Mouse (Mus musculus): ENCODE data around the gene Scamp4.
"Not testable (repeated sequence)": the region's sequence is repeated elsewhere in the genome, so short reads cannot be mapped to it uniquely, and the experiment has no call there.

Scamp4 gene

DNA sequence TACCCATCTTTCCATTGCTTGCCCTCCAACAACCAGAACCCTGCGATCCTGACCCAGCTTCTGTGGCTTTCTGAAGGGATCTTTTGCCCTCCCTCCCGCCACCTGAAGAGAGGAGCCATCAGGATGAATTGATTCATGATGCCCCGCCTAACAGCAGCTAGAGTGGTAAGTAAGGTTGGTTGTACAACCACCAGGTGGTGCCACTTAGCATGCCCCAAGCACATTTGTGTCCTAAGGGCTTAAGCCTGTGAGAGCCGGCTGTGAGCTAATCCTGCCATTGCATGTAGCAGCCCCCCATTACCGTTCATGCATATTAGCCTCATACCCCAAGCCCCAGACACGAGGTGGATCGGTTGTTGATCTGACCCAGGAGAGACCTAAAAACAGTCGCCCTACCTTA lies 23.8 kb upstream of the Scamp4 start:
- peak; percentile 97 for DNase-seq

DNA sequence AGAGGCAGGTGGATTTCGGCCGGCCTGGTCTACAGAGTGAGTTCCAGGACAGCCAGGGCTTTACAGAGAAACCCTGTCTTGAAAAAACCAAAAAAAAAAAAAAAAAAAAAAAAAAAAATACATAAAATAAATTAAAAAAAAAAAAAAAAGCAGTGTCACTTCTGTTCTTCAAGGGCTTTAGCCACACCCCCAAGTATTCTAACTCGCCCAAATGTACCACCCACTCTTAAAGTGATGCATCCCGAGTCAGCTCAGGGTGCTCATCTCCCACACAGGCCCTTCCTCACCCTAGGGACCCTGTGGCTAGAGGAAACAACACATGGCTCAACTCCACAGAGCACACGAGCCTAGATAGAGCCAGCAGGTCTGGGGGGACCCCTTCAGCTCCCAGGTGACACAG lies 19.6 kb upstream of the Scamp4 start:
- DNase-seq: no peak

DNA sequence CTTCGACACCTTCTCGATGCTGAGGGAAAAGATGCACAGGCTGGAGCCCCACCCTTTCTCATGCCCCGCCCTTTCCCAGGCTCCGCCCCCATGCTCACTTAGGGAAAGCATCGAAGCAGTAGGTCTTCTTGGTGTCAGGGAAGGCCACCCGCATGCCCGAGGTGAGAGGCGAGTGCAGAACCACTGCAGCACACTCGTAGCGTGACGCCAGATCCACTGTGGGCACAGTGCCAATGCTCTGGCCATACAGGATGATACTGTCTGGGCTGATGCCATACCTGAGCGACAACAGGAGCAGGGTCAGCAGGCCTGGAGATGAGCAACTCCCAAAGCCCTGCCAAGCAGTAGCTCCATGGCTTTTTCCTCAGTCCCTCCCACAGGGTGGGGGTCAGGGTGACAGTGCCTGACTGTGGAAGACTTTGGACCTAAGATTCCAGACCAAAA lies 18.6 kb upstream of the Scamp4 start:
- DNase-seq: peak; percentile 95

DNA sequence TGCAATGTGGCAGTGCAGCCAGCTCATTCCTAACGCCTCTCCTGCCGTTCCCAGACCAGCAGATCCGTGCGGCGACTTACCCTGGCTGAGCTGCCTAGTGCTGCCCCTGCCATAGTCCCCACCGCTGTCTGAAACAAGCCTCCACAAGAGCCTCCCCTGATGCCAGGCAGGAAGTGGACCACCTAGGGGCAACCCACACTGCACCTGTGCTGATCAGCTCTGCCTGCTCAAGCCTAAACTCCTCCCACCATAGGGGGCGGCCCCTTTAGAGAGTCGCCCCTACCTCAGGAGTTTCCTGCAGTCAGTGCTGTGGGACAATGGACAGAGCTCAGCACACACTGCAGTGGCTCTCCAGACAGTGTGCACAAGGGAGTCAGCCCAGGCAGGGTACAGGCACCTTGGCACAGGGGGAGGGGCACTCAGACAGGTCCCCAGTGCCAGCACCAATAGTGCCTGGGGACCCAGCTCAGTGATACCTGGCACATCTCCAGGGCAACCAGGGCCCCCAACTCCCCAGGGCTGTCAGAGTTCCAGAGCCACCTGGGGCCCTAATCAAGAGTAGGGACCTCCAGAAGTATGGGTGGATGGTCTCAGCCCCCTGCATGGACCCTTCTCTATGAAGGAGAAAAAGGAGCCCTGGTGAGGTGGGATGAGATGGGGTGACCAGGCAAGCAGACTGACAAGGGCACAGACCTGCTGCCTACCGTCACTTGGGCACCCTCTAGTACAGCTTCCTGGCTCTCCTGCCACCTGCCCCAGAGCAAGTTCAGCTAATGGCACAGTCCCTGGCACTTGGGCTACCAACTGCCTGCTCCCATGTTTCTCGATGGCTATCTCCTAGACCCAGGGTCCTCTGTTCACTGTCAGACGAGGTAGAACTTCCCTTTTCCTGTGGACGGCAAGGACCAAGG lies 17.8 kb upstream of the Scamp4 start:
- DNase-seq: peak; percentile 93

DNA sequence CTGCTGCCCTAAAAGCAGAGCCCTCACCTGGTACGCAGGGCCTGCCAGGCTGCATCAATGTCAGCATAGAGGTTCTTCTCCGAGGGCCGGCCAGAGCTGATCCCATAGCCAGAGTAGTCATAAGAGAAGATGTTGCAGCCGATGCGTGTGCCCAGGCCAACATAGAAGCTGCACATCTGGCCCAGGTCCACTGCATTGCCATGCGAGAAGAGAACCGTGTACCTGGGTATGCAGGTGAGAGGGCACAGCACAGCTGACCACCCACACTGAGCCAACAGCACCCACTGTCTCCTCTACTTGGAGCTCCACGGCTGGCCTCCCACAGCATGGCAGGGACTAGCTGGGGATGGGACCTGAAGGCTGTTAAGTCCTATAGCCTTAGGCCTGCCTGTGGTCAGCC lies 17.1 kb upstream of the Scamp4 start:
- DNase-seq: peak; percentile 93

DNA sequence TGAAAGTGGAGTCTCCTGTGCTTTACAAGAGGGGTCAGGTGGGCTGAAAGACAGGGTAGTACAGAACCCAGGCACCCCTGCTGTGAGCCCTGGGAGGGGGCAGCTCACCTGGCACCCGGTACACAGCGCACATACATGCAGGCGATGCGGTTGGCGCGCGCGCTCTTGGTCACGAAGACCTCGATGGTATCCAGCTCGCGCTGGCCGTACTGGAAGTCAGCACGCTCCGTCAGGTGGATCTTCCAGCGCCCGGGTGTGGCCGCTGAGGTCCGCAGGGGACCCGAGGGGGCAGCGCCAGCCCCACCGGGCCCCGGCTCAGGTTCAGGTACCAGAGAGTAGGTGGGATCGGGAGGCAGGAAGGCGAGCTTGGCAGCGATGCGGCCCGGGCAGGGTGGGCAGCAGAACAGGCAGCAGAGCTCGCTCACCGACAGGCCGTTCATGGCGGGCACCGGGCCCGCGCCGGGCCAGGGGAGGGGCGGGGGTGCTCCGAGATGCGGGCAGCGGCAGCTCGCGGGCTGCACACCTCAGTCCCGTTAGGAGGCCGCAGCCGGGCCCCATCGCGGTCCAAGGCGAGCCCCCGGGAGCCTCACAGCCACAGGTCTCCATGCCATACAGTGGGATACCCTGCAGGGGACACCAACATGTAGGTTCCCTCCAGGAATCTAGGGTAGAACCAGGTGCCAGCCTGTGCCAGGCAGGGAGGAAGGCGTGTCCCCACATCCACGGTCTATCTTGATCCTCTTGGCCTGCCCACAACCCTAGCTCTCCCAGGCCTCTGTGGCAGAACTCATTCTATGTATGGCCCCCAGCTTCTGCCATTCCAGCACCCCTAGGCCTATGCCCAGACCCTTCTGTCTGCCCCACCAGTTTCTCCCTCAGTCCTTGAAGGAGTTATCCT lies 16.0 kb upstream of the Scamp4 start:
- DNase-seq: peak; percentile 94

DNA sequence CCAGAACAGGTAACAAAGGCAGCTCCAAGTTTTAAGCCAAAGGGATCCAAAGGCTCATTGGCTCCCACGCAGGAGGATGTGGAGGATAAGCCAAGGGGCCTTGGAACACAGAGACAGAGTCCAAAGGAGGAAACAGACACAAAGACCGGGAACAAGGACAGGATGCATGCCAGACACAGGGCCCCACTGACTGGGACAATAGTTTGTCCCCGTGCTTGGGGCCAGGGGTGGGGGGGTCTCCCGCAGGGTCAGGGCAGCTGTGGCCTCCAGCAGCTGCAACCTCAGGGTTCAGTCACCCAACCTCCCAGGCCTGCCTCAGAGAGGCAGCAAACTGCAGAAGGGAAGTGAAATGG lies 15.4 kb upstream of the Scamp4 start:
- peak; percentile 99 for DNase-seq

DNA sequence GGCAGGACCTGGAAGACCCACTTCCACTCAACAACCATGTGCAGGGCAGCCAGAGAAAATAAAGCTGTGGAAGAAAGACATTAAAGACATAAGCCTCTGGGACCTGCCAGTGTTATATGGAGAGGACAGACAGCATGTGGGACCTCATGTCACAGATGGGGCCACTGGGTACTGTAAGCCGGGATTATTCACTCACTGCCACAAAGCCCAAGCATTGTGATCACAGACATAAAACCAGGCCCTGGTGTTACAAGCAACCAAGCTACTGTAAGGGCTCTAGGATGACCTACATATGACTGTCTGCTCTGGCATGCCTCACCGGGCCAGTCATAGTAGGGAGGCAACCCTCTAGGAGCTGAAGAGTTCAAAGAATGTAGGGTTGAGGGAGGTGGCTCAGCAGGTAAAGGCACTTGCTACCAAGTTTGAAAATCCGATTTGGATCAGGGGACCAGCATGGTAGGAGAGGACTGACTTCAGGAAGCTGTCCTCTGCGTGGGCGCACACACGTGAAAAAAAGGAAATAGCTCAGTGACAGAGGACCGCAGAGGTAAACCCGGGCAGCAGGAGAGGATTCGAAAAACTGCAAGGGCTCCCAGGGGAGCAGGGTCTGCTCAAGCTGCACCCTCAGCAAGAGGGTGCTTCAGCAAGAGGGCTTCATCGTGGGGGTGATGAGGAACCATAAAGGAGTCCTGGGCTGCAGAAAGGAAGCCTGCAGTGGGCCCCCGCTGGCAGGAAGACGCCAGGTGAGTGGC lies 13.4 kb upstream of the Scamp4 start:
- DNase-seq: peak; percentile 94

DNA sequence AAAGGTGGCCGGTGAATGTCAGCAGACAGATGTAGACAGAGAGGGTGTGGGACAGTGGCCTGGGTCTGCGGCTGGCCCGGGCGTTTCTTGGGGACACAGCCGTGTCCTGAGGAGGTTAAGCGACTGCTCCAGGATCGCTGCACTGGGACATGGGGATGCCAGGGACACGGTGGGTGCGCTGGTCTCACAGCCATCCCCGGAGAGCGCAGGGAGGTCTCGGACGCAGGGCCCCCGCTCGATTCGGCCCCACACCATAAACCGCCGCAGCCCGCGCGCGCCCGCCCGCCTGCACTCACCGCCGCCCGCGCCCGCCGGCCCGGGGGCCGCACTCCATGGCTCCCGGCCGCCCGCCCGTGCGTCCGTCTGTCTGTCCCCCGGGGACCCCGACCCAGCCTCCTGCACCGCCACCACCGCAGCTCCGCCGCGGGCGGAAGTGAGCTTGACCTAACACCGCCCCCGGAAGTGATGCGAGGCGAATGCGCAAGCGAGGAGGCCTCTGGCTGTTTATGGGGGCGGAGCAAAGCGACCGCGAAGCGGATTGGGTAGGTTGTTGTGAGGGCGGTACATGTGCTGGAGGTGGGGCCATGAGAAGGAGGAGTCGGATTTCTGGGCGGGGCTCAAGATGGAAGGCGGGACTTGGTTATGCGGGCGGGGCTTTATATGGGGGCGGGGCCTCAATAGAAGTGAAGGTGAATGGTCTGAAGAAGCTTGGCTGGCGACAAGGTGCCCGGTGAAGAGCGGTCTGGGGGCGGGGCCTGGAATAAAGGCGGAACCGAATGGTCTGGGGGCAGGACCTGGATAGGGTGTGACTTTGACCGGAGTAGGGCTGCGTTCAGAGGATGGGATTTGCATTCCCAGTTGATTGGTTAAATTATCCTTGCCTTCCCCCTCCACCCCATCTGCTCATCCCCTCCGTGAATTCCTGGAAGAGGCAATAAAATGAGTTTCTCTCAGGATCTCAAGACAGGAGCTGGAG lies 12.5 kb upstream of the Scamp4 start, which contains the start of gene Abhd17a:
Gene Abhd17a, minus strand, starts transcription at position 463 of the 976 bp plus-strand sequence.
- DNase-seq: peak; percentile 100

DNA sequence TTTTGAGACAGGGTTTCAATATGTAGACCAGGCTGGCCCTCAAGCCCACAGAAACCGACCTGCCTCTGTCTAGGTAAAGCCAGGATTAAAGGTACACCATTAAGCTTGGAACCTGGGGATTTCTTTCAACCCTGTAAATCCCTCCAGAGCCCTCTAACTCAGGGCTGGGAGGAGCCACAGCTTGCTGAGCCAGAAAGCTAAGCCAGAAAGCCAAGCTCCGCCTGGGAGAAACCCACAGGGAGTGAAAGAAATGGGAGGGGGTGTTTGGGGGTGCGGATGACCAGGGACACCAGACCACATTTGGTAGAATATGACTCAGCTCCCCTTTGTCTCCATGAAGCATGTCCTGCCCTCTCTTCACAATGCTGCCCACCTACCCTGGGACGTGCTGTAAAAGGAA lies 6.4 kb upstream of the Scamp4 start:
- DNase-seq: no peak

DNA sequence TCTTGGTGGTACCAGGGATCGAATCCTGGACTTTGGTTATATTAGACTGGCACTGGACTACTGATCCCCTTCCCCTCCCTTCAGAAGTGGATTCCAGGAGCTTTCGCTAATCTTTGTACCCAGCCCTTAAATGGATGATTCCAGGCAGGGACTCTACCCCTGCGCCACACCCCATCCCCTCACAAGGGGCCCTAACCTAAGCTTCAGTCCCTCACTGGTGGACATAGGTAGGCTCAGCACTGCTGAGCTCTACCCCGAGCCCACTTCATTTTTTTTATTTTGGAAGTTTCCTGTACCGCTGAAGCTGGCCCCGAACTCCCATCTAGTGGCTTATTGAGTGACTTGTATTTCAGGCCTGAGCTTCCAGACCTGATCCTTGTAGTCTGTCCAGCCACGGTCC lies 692 bp downstream of the Scamp4 start:
- no peak for DNase-seq

DNA sequence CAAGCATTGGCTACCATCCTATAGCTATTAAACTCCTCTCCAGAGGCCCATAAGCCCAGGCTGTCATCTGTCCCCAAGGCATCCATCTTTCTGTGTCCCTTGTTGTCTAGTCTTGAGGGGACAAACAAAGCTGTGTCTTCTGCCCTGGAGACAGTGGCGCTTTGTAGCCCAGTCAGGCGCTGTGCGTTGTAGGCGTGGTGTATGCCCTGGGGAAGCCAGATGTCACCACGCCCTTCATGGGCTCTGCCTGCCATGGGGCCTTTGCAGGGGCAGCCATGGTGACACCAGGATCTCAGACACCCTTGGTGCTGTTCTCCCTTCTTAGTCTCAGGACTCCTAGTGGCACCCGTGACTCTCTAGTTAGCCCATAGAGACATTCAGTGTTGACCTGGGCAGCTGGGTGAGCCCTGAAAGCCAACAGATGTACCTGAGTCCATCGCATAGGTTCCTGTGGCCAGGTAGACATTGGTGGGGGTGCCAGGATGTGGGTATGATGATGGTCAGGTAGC lies 1.4 kb downstream of the Scamp4 start:
- DNase-seq: no peak

DNA sequence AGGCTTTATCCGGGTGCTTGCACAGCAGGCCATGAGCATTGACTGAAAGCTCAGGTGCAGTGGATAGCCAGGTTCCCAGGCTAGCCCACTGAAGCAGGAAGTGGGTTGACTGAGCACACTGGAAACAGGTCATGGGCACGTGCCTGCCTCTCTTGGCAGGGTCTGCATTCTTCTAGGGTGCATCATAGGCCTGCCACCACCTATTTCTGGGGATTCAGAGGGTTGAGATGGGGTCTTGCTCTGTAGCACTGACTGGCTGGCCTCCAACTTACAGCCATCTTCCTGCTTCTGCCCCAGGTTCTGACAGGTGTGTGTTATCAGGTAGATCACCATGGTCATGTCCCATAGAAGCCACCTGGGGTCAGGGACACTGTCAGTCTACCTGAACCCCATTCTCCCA lies 2.3 kb downstream of the Scamp4 start:
- DNase-seq: no peak

DNA sequence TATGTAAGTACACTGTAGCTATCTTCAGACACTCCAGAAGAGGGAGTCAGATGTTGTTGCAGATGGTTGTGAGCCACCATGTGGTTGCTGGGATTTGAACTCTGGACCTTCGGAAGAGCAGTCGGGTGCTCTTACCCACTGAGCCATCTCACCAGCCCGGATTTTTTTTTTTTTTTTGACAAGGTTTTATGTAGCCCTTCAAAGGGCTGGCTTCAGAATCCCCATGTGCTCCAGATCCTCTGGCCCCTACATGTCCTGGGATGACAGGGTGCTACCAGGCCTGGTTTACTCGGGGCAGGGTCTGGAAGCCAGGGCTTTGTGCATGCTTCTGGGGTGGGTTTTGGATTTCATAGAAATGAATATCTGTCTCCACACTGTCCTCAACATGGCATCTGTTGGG lies 3.0 kb downstream of the Scamp4 start, which contains the start of gene Gm49322:
Gene Gm49322, plus strand, starts transcription at position 301 of the 400 bp plus-strand sequence.
- DNase-seq: not testable (repeated sequence)

DNA sequence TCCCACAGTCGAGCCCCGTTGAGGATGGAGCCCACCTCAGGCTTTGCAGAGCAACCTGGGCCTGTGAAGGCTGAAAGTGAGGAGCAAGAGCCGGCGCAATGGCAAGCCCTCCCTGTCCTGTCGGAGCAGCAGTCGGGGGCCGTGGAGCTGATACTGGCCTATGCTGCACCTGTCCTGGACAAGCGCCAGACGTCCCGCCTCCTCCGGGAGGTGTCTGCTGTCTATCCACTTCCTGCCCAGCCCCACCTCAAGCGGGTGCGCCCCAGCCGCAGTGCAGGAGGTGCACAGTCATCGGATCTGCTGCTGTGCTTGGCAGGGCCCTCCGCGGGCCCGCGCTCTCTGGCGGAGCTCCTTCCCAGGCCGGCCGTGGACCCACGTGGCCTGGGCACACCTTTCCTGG lies 3.6 kb downstream of the Scamp4 start:
- DNase-seq: no peak

DNA sequence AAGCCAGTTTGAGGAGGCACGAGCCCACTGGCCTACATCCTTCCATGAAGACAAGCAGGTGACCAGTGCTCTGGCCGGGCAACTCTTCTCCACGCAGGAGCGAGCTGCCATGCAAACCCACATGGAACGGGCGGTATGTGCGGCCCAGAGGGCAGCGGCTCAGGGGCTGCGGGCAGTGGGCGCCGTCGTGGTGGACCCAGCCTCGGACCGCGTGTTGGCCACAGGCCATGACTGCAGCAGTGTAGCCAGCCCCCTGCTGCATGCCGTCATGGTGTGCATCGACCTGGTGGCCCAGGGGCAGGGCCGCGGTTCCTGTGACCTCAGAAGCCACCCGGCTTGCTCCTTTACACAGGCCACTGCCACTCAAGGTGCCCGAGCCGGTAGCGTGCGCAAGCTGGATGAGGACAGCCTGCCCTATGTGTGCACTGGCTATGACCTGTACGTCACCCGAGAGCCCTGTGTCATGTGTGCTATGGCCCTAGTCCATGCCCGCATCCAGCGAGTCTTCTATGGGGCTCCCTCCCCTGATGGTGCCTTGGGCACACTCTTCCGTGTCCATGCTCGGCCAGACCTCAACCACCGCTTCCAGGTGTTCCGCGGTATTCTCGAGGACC lies 4.2 kb downstream of the Scamp4 start:
- DNase-seq: peak; percentile 92

DNA sequence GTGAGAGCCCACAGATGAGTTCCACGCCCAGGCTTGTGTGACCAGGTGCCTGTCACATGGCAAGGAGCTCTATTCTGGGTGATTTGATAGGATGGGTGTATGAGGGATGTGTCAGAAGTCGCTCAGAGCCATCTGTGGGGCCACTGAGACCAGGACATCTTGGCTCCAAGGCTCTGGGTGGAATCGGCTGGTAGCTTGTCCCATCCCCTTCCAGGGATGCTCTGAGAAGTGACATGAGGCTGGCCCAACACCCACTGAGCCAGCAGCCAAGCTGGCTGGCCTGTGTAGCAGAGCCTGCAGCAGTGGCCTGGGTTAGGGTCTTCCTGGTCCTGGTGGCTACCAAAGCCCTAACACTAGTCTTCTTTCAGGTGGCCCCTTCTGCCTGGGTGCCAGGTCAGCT lies 5.8 kb downstream of the Scamp4 start:
- DNase-seq: no peak

DNA sequence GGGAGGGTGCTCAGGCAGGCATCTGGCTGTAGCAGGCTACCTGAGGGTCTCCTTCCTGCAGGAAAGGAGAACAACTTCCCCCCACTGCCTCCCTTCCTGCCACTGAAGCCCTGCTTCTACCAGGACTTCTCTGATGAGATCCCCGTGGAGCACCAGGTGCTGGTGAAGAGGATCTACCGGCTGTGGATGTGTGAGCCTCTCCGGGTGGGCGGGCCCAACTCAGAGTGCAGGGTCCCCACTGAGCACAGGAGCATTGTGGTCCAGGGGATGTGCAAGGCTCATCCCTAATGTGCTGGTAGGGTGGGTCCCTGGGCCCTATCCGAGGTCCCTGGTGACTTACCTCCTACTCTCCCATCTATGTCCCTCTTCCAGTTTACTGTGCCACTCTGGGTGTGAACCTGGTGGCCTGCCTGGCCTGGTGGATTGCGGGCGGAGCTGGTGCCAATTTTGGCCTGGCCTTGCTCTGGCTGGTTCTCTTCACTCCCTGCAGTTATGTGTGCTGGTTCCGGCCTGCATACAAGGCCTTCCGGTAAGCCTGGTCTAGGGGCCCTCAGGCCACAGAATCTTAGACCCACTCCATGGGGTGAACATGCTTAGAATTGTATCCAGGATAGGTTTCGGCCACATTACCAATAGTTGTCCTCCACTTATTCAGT lies 6.7 kb downstream of the Scamp4 start:
- peak; percentile 89 for DNase-seq

DNA sequence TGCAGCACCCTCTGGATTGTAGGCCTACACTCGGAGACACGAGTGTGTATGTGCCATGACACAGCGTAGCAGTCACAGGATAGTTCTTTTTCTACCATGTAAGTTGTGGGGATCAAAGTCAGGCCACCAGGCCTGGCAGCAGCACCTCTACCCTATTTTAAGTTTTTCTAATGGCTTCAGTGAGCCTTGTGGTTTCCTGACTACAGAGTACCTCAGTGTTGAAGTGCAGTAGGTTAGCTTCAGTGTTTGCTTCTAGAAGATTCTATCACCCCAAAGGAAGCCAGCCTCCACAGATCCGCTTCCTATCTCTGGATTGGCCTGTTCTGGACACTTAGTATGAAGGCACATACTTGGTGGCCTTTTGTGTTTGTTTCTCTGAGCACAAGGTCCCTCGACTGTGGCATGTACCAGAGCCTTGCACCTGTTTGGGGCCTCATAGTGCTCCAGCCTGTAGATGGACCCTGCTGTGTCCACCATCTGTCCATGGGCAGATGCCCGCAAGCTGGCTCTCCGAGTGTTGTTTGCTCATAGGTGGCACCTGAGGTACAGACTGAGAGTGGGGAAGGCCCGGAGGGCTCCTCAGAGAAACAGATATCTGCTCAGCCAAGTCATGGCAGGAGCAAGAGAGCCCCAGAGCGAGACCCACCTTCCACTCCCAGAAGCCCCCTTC lies 7.6 kb downstream of the Scamp4 start:
- no peak for DNase-seq

DNA sequence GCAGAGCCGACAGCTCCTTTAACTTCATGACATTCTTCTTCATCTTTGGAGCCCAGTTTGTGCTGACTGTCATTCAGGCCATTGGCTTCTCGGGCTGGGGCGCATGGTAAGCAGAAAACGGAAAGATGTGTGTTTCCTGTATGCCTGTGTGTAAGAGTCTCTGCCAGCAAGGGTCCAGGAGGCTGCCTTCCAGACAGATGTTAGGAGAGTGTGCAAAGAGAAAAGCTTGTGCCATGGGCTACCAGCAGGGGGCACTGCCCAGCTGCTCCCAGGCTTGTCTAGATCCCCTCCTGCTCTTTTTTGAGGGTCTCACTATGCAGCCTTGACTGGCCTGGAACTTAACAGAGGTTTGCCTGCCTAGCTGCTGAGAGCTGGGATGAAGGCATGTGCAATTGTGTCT lies 8.4 kb downstream of the Scamp4 start:
- DNase-seq: no peak
